Mouse (Mus musculus) right cerebral cortex, adult 18-20 months (tissue): ENCODE data around the gene Casq1.
A peak's percentile ranks its signal among the peaks of the same experiment; 100 is the strongest.
"Not testable (repeated sequence)": the region's sequence is repeated elsewhere in the genome, so short reads cannot be mapped to it uniquely, and the experiment has no call there.

ENCODE experiments used
- DNase-seq: peaks from one replicate; pipeline ENCODE4 v3.0.0; 2022; ENCODE audit warnings: mixed read lengths

Casq1 gene

GRCm38 (mm10) chr1:172219451-172220406 lies at the start of gene Casq1:
TSS of gene Casq1 (minus strand) at chr1:172219868.
- DNase-seq = no peak

GRCm38 (mm10) chr1:172261477-172262078 lies 41.9 kb upstream of the Casq1 start, which contains the start of gene Igsf8:
TSS of gene Igsf8 (plus strand) at chr1:172261641.
- no peak for DNase-seq

GRCm38 (mm10) chr1:172258314-172258713 lies 38.6 kb upstream of the Casq1 start, which contains the start of gene Atp1a4:
TSS of gene Atp1a4 (minus strand) at chr1:172258414.
- no peak for DNase-seq

- no peak for DNase-seq
Measured at GRCm38 (mm10) chr1:172247679-172248078, 28.0 kb upstream of the Casq1 start.

GRCm38 (mm10) chr1:172247216-172247615 lies 27.5 kb upstream of the Casq1 start:
- peak; percentile 24 for DNase-seq

- DNase-seq = not testable (repeated sequence)
Measured at GRCm38 (mm10) chr1:172244645-172245044, 25.0 kb upstream of the Casq1 start.

GRCm38 (mm10) chr1:172243547-172244205 lies 24.0 kb upstream of the Casq1 start:
- no peak for DNase-seq

- no peak for DNase-seq
Measured at GRCm38 (mm10) chr1:172242401-172242800, 22.7 kb upstream of the Casq1 start.

GRCm38 (mm10) chr1:172240945-172241708 lies 21.5 kb upstream of the Casq1 start:
- no peak for DNase-seq

- no peak for DNase-seq
Measured at GRCm38 (mm10) chr1:172229215-172229614, 9.5 kb upstream of the Casq1 start.

GRCm38 (mm10) chr1:172228209-172228608 lies 8.5 kb upstream of the Casq1 start:
- DNase-seq = no peak

GRCm38 (mm10) chr1:172221297-172222063 lies 1.8 kb upstream of the Casq1 start:
- no peak for DNase-seq

- no peak for DNase-seq
Measured at GRCm38 (mm10) chr1:172220414-172220813, 746 bp upstream of the Casq1 start.

GRCm38 (mm10) chr1:172218164-172218910 lies 1.3 kb downstream of the Casq1 start:
- DNase-seq = no peak

GRCm38 (mm10) chr1:172217148-172217547 lies 2.5 kb downstream of the Casq1 start:
- peak; percentile 93 for DNase-seq

GRCm38 (mm10) chr1:172214748-172215147 lies 4.9 kb downstream of the Casq1 start:
- no peak for DNase-seq

GRCm38 (mm10) chr1:172213771-172214170 lies 5.9 kb downstream of the Casq1 start:
- DNase-seq = no peak

GRCm38 (mm10) chr1:172212776-172213175 lies 6.9 kb downstream of the Casq1 start:
- DNase-seq = no peak

- no peak for DNase-seq
Measured at GRCm38 (mm10) chr1:172207111-172207584, 12.5 kb downstream of the Casq1 start.

- DNase-seq = peak; percentile 88
Measured at GRCm38 (mm10) chr1:172206141-172206917, 13.3 kb downstream of the Casq1 start, which contains the start of gene Pea15a. TSS of gene Pea15a (minus strand) at chr1:172206804.
